Mouse (Mus musculus): Measurements from ENCODE around the gene Abcb1a. TPM values are rescaled to one million over a fixed set of nuclear protein-coding genes. Genes with fewer than 3 reads are reported as not detected.

The Abcb1a gene
- total RNA-seq (2021) = 10 to 100 TPM; 11.6 to 14.8 TPM
- long read RNA-seq, experiment 1, full-length matches to known transcripts = 1 of 3 reads
- long read RNA-seq, experiment 1, partial matches to known transcripts = 1 of 3 reads
- long read RNA-seq, experiment 1, other reads (novel, unspliced or antisense) = 1 of 3 reads
- long read RNA-seq, experiment 2, partial matches to known transcripts = 1 of 2 reads
- long read RNA-seq, experiment 2, other reads (novel, unspliced or antisense) = 1 of 2 reads

DNA sequence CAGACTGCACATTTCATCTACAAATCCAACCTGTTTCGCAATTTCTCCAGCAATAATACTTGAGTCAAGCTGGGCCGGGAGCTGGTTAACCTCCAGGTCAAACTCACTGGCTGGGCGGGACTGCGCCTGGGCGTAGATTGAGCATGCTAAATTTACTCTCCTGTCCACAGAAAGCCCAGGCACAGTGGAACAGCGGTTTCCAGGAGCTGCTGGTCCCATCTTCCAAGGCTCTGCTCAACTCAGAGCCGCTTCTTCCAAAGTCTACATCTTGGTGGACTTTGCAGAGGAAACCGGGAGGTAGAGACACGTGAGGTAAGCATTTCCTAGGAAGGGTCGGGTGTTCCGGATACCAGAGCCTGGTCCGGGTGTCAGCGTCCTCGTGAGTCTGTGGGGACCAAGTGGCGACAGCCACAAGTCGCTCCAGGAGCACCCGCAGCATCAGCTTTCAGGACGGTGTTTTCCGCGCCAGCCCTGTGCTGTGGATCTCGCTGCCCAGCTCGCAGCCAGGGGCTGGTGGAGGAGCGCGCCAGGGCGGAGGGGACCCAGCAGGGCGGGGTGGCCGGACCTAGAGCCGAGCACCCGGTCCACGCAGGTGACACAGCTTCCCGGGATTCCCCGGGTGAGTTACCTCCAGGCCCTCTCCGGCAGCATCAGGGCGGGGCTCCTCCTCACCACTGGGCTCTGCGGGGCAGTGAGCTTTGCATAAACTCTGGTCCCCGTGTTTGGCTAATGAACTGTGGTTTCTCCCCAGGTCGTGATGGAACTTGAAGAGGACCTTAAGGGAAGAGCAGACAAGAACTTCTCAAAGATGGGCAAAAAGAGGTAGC lies at the start of gene Abcb1a:
Gene Abcb1a (plus strand): TSS at position 167 of the 827 bp plus-strand sequence.
- DNase-seq = peak; percentile 15 to 24
- intact Hi-C loops (cut with DNase I) = no loop called here

DNA sequence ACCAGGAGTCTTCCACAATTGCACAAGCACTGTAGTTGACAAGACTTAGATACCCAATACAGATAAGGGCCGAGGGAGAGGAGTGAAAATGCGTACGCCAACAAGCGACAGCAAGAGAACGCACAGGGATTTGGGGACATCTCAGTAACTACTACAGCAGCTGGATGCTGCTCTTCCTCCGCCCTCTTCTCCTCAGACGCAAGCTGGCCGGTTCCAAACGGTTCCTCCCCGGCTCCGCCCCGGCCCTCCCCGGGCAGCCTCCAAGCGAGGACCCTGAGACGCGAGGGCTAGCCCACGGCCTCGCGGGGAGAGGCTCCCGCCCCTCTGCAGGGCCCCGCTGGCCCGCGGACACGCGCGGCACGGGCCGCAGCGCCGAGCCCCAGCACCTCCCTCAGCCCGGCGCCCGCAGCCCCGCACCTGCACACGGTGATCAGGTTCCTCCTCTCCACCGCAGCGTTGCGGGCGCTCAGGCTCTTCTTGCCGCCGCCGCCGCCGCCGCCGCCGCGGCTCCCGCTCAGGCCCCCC lies 37.7 kb upstream of the Abcb1a start:
- intact Hi-C loops (cut with DNase I) = loop anchor here (10.0 kb wide), 1 partner anchor 243 kb away; no protein-coding TSS in a partner anchor
- DNase-seq = peak; percentile 37 to 42

DNA sequence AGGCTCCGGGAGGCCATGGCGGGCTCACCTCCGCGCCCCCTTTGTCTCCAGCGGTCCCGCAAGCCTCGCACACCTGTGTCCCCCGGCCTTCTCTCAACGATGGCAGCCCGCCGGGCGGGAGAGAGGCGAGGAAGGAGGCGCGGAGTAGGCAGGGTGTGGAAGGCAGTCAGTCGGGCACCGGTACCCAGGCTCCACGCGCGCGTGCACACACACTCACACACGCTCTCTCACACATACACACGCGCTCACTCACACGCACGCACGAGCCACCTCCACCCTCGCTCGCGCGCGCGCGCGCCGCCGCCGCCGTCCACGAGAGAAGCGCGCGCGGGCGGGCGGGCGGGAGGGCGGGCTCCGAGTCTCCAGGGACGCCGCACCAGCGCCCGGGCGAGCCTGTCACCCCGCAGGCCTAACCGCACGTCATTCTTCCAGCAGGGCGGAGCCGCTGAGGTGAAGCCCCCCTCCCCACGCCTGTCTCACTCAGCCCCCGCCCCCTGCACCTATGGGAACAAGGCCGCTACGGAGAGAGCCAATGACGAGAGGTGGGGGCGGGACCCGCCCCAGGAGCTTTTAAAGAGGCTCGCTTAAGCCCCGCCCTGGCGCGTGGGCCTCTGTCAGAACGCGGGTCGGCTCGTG lies 37.2 kb upstream of the Abcb1a start, which contains the start of gene Rundc3b:
Gene Rundc3b (minus strand): TSS at position 357 of the 636 bp plus-strand sequence.
- intact Hi-C loops (cut with DNase I) = loop anchor here (10.0 kb wide), 1 partner anchor 242 kb away; no protein-coding TSS in a partner anchor
- peak; percentile 79 to 80 for DNase-seq

DNA sequence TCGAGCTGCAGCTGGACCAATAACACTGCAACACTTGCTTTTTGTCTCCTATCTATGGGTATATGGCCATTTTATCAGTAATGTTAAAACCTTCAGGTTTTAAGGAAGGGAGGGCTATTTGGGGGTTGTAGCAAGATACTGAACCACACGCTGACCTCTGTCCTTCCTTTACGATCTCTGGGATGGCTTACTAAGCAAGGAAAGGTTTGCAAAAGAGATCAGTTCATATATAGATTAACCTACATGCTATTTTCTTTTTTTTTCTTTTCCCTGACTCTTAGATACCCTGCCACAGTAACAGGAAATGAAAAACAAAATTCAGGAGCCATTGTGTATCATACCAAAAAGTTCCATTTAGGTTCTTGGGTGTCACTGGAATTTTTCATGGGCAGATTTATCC lies 27.0 kb upstream of the Abcb1a start:
- no peak for DNase-seq
- intact Hi-C loops (cut with DNase I) = no loop called here

DNA sequence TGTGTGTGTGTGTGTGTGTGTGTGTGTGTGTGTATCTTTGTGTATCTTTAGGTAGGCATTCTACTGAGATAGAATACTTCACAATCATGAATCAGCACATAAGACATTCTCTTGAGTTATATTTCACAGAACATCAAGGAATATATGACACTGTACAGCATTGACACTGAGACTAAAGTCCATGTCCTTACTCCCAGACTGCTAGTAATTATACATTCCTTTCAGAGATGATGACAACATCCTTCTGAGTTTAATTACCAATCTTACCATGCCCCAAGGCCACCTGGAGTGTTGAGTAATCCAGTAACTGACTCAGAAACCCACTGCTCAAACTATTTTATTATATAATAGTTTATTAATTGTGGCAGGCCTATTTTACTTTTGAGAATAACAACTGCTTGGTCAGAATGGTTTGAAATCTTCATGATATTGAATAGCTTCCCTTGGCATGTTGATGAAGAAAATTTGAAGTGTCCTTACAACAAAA lies 25.3 kb upstream of the Abcb1a start:
- no peak for DNase-seq
- intact Hi-C loops (cut with DNase I) = no loop called here

DNA sequence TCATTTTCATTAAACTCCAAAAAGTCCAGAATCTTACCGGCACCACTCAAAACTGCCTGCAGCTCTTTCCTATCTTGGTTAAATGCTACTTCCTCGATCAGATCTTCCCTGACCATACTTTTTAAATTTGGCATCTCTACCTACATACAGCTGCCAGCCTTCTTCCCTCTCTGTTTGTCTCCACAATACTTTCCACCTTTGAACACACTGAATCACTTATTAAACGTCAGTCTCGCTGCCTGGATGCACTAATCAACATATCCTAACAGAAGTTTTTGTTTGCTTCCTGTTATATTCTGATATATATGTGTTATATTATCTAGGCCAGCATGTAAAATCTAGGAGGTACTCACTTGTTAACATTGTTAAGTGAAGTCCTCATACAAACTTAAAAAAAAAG lies 11.6 kb upstream of the Abcb1a start:
- DNase-seq = no peak
- intact Hi-C loops (cut with DNase I) = no loop called here

DNA sequence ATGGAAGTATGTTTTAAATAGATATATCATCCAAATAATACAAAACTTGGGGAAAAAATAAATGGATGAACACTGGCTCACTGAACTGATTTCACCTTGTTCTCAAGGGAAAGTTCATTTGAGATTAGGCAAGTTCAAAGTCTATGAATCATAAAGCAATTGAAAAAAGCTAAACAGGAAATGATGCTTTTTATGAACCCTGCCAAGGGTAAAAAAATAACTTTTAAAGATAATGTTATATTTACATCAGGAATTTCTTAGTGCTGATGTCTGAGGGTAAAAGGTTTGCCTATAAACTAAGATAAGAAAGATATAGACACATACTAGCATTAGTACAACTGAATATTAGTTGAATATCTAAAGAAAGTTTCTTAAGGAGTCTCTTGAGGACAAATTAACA lies 11.1 kb upstream of the Abcb1a start:
- no peak for DNase-seq
- intact Hi-C loops (cut with DNase I) = no loop called here

DNA sequence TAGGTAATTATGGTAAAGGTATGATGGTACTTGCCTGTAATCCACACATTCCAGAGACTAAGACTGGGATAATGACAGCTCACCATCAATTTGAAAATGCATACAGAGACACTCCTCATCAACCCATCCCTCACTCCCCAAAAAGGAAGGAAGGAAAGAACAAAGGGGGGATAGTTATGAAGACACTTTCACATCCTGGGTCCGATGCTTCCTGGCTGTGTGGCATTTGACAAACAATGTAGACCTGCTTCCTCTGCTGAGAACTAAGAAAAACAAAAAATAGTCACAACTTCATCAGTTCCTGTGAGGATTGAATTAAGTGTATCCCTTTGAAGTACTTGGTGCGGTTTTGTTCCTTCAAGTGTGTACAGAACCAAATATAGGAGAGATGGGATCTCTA lies 7.8 kb upstream of the Abcb1a start:
- no peak for DNase-seq

DNA sequence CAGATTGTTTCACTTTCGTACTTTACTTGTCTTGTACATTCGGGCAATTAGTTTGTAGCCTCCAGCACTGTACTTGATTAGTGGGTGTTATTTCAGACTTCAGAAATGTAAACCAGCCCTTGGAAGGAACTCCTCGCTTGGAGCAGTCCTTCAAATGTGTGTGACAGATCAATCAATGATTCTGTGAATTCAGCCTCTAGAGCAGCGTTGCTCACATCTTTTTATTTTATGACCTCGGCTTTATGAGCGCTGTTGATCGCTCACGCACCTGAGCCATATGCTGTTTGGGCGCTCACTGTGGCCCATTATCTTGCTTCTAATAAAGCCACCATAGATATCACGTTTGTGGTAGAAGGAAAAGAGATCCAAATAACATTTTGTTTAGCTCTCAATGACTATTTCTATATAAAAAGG lies 868 bp downstream of the Abcb1a start:
- no peak for DNase-seq
- intact Hi-C loops (cut with DNase I) = no loop called here

More for the DNA sequence above, 7.8 kb upstream of the Abcb1a start:
- intact Hi-C loops (cut with DNase I) = no loop called here

DNA sequence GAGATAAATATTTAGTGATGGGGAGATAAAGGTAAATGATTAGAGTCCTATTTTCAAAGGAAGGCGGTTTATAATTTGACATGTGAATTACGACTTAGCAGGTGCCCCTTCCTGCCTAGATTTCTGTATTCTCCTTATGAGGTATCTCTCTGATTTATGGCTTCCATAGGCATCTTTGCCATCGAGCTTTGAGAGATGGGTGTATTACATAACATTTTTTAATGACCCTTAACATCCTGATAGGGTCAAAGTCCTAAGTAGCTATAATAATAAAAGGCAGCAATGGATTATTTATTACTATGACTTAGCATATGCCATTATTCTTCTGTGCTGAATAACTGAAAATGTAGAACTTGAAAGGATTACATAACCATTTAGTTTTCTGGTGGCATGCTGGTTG lies 4.8 kb downstream of the Abcb1a start:
- no peak for DNase-seq
- intact Hi-C loops (cut with DNase I) = no loop called here

DNA sequence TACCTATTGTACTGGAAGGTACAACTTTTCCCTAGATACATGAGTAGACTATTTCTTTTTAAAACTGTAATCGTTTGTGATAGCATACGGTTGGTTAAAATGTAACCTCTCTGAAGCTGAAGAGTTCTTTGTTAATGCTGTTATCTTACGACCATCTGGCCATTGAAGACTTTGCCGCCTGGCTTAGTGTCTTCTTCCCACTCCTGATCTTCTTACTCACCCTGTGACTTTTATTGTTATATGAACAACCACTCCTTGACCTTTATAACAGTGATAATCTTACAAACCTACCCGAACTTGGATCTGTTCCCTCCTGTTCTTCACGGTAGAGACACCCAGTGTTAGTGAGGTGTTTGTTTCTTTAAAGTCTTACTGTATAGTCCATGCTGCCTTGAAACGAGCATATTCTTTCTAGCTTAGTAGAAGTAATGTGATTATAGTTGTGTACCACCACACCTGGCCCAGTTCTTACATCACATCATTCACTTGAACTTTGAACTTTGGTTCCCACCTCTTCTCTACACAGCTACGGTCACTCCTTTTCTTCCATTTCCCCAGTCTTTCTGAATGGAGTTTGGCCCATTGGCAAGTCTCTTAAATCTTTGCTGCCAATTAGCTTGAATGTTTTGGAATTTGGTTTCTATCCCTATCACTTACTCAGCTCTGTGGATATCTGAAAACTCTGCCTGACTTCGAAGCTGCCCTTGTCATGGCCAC lies 8.0 kb downstream of the Abcb1a start:
- intact Hi-C loops (cut with DNase I) = no loop called here
- DNase-seq = no peak

DNA sequence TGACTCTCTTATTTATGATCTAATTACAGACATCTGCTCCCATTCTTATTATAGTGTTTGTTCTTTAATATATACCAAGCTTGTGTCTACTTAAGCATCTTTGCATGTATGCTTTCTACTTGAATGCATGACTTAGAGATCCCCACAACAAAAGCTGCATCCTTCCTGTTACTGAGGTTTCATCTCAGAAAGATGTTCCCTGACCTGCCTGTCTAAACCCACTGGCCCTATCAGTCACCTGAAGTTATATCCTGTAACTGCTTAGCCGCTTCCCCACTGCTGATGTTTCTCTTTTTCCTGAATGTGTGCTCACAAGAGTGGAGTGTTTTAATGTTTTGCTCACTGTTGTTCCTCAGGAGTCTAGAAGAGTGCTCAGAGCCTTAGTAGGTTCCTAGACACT lies 9.7 kb downstream of the Abcb1a start:
- DNase-seq = no peak
- intact Hi-C loops (cut with DNase I) = no loop called here

DNA sequence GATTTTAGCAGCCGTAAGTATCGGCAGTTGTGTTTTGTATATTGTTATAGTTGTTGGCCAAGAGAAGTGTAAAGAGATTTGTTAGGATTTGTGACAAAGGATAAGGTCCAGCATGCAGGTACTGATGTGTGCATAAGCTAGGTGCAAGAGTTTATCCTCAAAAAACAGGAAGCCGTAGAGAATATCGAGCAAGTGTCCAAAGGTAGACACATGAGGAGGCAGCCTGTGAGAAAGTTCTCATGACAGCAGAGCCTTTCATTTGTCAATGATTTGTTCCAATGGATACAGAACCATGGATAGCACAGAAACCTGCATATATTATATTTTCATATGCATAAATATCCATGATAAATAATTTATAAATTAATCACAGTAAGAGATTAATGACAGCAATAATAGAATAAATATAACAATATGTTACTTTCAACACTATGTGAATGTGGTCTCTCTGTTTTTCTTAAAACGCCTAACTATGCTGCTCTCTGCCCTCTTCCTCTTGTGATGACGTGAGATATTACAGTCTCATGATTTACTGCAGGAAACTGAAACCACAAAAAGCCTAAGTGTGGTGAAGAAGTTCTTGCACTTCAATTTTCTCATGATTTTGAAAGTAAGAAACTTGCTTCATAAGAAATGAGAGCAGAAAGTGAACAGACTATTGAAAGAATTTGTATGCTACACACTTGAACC lies 15.5 kb downstream of the Abcb1a start:
- no peak for DNase-seq
- intact Hi-C loops (cut with DNase I) = no loop called here

DNA sequence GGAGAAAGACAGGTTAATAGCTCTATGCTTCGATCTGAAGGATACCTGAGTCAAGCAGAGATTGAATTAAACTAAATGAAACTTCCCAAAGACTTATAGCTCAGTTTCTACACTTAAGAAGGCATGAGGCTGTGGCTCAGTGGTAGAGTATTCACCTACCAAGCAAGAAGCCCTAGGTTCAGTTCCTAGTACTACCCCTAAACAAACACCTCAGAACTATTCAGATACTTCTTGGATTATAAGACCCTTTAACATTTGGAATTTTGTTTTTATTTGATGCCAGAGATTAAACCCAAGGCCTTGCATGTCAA lies 16.0 kb downstream of the Abcb1a start:
- intact Hi-C loops (cut with DNase I) = no loop called here

DNA sequence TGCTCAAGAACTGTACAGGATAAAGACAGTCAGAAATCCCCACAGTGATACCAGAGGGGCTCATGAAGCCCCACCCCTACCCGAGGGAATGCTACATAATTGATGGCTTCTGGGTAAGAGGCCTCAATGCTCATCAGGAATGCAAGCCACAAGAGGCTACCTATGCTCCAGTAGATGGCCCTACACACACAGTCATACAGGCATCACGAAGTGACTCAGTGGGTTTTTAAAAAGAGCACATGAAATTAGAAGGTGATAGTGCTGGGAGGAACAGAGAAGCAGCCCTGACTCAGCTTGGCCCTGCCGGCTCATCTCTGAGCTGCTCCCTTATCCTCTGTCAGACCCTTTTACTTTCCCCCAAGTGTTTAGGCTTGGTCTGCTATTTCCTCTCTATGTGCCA lies 21.3 kb downstream of the Abcb1a start:
- intact Hi-C loops (cut with DNase I) = no loop called here
- DNase-seq = no peak

More for the DNA sequence above, 16.0 kb downstream of the Abcb1a start:
- no peak for DNase-seq

DNA sequence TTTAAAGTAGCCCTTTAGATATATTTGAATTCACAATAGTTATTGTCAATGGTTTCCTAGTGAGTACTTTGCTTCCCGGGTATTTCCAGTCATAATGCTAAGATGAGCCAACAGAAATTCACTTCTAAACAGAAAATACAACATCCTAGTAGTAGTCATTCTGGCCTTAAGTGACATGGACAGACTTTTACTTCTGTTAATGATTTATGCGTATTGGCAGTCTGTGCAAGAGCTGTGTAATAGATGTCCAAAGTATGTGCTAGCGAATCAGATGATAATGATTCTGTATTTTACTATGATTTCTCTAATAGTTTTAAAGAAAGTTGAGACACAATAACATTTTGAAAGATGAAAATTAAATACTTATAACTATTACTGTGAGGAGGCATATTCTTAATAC lies 23.8 kb downstream of the Abcb1a start:
- intact Hi-C loops (cut with DNase I) = no loop called here

DNA sequence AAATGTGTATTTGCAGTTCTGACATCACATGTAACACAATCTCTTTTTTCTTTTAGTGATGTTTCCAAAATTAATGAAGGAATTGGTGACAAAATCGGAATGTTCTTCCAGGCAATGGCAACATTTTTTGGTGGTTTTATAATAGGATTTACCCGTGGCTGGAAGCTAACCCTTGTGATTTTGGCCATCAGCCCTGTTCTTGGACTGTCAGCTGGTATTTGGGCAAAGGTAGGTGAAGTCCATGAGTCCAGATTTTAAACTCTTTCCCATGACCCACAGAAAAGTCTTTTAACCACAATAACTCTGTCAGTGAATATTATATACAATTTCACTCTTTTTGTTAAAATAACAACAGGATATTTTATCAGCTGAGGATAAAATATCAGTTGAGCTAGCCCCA lies 26.2 kb downstream of the Abcb1a start:
- no peak for DNase-seq
- intact Hi-C loops (cut with DNase I) = no loop called here

More for the DNA sequence above, 23.8 kb downstream of the Abcb1a start:
- no peak for DNase-seq

DNA sequence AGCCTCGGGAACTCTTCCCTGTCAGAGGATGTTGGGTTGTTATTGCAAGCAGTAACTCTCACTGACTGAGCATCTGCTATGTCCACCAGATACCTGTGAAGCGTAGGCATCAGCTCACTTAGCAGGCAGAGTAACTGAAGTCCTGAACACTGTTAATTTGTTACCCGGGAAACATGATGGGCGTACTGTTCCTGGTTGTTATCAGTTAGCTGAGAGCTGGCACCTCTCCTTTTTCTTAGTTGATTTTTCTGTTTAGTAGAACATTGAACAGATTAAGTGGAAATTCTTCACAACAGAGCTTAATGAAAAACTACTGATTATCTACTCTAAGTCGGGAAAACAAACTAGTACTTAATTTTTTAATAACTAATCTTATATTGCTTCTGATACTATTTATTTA lies 27.7 kb downstream of the Abcb1a start:
- no peak for DNase-seq
- intact Hi-C loops (cut with DNase I) = no loop called here

DNA sequence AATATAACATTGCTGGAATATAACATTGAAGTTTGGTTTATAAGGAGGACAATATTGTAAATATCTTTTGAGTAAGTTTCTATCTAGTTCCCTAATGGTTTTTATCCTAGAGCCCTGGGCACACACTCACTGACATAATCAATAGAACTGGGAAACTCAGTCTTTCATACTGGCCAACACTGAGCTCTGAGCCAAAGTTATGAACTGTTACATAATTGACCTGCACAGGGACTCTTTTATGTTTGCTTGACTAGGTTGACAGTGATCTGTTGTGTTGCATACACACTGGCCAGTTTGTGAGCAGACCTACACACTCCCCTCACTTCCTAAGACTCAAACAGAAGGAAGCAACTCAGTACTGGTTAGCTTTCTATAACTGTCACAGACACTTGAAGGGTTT lies 56.2 kb downstream of the Abcb1a start:
- intact Hi-C loops (cut with DNase I) = no loop called here

DNA sequence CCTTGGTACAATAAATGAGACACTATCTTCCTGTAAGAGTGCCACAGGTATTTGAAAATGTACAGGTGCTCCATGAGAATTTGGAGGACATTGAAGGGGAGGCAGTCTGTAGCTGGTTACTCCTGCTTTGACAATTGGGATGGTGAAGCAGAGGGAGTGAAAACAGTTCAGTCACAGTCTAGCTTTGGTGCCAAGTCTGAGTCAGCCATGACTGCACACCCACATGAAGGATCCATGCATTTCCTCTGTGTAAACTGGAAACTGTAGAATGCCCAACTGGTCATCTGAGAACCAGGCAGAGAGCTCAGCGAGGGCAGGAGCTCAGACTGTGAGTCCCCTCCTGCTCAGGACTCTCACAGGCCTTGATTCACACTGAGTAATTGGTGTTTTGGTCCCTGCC lies 59.7 kb downstream of the Abcb1a start:
- intact Hi-C loops (cut with DNase I) = no loop called here
- no peak for DNase-seq

More for the DNA sequence above, 56.2 kb downstream of the Abcb1a start:
- DNase-seq = no peak
